Mouse (Mus musculus): Measurements from ENCODE around the gene Lrtm2. TPM values are rescaled to one million over a fixed set of nuclear protein-coding genes. Genes with fewer than 3 reads are reported as not detected.

The Lrtm2 gene
- polyA plus RNA-seq, 1 experiment from 2014 or later, result 7.8 TPM

DNA sequence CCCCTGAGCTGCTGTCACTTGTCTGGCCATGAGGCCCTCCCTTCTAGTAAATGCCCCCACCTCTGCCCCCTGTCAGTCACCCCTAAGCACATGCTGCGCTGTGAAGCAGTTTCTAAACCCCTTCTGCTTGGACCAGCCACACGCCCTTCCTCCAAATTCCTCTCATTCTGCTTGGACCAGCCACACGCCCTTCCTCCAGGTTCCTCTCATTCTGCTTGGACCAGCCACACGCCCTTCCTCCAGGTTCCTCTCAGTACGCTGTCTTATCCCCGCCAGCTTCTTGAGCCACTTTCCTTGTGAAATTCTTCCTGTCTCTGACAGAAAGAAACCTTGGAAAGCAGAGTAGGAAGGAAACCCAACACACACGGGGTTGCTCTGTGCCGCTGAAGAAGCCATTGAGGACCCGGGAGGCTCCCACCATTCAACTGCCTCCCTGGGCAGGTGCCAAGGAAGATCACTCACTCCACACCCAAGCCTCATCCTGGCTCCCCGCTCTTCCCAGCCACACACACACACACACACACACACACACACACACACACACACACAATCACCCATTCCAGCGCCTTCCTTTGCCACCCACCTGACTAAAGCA lies 1.9 kb downstream of the Lrtm2 start:
- peaks cover 44% of the 10 kb centered on the region for H3K4me1 ChIP-seq (replicated peaks; ENCODE audit: control insufficient read depth, insufficient read depth, low read length)
- H3K9ac ChIP-seq, result peak overlapping the region; percentile 82
- H3K27me3 ChIP-seq (ENCODE audit: control insufficient read depth, insufficient read depth, low read length), result peaks cover 4% of the 10 kb centered on the region; the same call in 1 of the 2 replicates

DNA sequence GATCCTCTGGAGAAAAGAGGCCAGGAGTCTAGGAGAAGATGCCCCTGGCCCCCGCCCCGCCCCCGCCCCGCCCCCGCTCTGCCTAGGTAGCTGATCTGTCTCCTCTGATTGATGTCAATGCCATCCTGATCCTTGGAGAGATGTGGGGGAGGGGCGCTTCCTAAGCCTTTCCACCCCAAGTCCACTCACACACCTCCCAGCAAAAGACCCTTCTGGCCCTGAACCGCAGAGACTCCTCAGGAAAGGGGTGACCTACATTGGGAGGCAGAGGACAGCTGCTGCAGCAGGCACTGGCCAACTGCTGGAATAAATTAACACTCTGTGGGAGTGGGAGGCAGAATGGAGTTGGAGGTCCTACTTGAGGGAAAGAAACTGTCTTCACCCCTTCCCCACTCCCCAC lies 4.0 kb downstream of the Lrtm2 start:
- Histone ChIP-seq H3K9me3 (ENCODE audit: control insufficient read depth, low read length) (no peaks in the 10 kb centered on the region), H3K4me2 (replicated peaks) (no peak overlapping the region), H3K27me3 (ENCODE audit: control insufficient read depth, insufficient read depth, low read length) (peaks cover 4% of the 10 kb centered on the region; the same call in 1 of the 2 replicates), H3K4me1 (replicated peaks; ENCODE audit: control insufficient read depth, insufficient read depth, low read length) (peaks cover 44% of the 10 kb centered on the region), H3K4me3 (replicated peaks; ENCODE audit: low read length) (no peak overlapping the region), H3K9ac (no peak overlapping the region), H3K36me3 (replicated peaks; ENCODE audit: control insufficient read depth, insufficient read depth) (no peaks in the 10 kb centered on the region), H3K27ac (no peak overlapping the region)
- 23% methylated on average over 7 of the region's 7 CpGs for WGBS
- no peak for ATAC-seq (ENCODE audit: low FRiP score)
- DNase-seq (ENCODE audit: low spot score), result no peak

More for the DNA sequence above, 1.9 kb downstream of the Lrtm2 start:
- Histone ChIP-seq H3K27ac (peak overlapping the region; percentile 77), H3K36me3 (replicated peaks; ENCODE audit: control insufficient read depth, insufficient read depth) (no peaks in the 10 kb centered on the region), H3K4me2 (replicated peaks) (peak overlapping the region; percentile 85), H3K4me3 (replicated peaks; ENCODE audit: low read length) (peak overlapping the region; percentile 57), H3K9me3 (ENCODE audit: control insufficient read depth, low read length) (no peaks in the 10 kb centered on the region)
- peak; percentile 15; the same call in 1 of the 2 replicates for ATAC-seq (ENCODE audit: low FRiP score)
- WGBS, result 10% methylated on average over 11 of the region's 11 CpGs
- no peak for DNase-seq (ENCODE audit: low spot score)

DNA sequence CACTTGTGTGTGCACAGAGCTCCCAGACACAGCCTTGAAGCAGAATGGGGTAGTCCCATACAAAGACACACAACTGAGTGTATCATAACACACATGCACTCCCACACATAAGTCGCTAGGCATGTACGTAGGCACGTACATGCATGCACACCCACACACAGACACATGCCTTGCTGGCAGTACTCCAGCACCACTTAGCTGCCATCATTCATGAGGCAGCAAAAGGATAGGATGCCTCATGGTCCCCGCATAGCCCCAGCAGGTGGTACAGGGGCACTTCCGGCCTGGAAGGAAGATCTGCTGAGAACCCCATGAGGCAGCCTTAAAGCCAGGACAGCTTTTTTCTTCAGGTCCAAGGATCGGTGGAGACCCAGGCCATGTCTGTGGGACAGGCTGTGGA lies 4.6 kb downstream of the Lrtm2 start:
- Histone ChIP-seq H3K4me1 (replicated peaks; ENCODE audit: control insufficient read depth, insufficient read depth, low read length) (peaks cover 43% of the 10 kb centered on the region), H3K9ac (no peak overlapping the region), H3K27me3 (ENCODE audit: control insufficient read depth, insufficient read depth, low read length) (peaks cover 4% of the 10 kb centered on the region; the same call in 1 of the 2 replicates), H3K4me2 (replicated peaks) (no peak overlapping the region), H3K27ac (no peak overlapping the region), H3K9me3 (ENCODE audit: control insufficient read depth, low read length) (no peaks in the 10 kb centered on the region), H3K4me3 (replicated peaks; ENCODE audit: low read length) (no peak overlapping the region), H3K36me3 (replicated peaks; ENCODE audit: control insufficient read depth, insufficient read depth) (no peaks in the 10 kb centered on the region)
- ATAC-seq (ENCODE audit: low FRiP score), result no peak
- 72% methylated on average over 6 of the region's 6 CpGs for WGBS
- DNase-seq (ENCODE audit: low spot score), result no peak

DNA sequence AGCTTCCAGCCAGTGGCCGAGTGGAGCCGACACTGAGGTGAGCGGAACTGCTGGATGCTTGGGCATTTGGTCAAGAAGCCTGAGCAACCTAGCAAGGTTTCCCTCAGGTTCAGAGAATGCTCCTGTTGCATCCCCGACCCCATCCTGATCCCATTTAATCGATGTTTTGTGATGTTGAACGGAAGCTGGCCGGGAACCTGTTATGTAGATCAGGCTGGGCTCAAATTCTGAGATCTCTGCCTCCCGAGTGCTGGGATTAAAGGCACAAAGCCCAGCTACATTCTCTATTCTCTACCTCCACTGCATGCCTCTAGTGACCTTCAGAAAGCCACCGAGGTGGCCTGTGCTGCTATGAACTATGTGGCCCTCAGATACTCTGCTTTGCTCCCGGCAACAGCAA lies 5.8 kb downstream of the Lrtm2 start:
- DNase-seq (ENCODE audit: low spot score) (no peak), ATAC-seq (ENCODE audit: low FRiP score) (no peak)
- no peak overlapping the region for H3K4me3 ChIP-seq (replicated peaks; ENCODE audit: low read length)
- H3K9me3 ChIP-seq (ENCODE audit: control insufficient read depth, low read length), result no peaks in the 10 kb centered on the region
- H3K36me3 ChIP-seq (replicated peaks; ENCODE audit: control insufficient read depth, insufficient read depth), result 0 out of 2 replicates have a peak, but pooled peaks cover 4% of the 10 kb centered on the region
- peaks cover 32% of the 10 kb centered on the region for H3K4me1 ChIP-seq (replicated peaks; ENCODE audit: control insufficient read depth, insufficient read depth, low read length)
- 49% methylated on average over 10 of the region's 10 CpGs for WGBS
- H3K27me3 ChIP-seq (ENCODE audit: control insufficient read depth, insufficient read depth, low read length), result no peaks in the 10 kb centered on the region; the same call in 1 of the 2 replicates
- no peak overlapping the region for H3K27ac ChIP-seq
- no peak overlapping the region for H3K9ac ChIP-seq
- no peak overlapping the region for H3K4me2 ChIP-seq (replicated peaks)

DNA sequence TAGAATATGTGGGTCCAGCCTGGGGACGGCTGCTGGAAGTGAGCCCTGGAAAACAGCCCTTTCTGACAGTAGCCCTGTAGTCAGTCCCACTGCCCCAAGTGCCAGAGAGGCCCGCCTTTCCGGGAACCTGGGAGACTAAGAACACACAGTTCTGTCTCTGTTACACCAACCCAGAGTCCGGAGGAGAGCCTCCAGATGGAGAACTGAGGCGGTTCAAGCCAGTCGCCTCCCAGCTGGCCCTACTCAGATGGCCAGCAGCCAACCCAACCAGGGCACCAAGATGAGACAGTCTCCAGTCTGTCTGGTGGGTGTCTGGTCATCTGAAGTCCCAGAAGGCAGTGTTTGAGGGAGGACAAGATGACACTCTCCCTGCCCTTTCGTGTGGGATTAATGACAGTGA lies 8.8 kb downstream of the Lrtm2 start:
- Histone ChIP-seq H3K9ac (no peak overlapping the region), H3K27ac (no peak overlapping the region), H3K27me3 (ENCODE audit: control insufficient read depth, insufficient read depth, low read length) (no peaks in the 10 kb centered on the region), H3K9me3 (ENCODE audit: control insufficient read depth, low read length) (no peaks in the 10 kb centered on the region), H3K4me2 (replicated peaks) (no peak overlapping the region), H3K36me3 (replicated peaks; ENCODE audit: control insufficient read depth, insufficient read depth) (0 out of 2 replicates have a peak, but pooled peaks cover 4% of the 10 kb centered on the region), H3K4me3 (replicated peaks; ENCODE audit: low read length) (no peak overlapping the region), H3K4me1 (replicated peaks; ENCODE audit: control insufficient read depth, insufficient read depth, low read length) (peaks cover 10% of the 10 kb centered on the region; the same call in 1 of the 2 replicates)
- DNase-seq (ENCODE audit: low spot score), result no peak
- ATAC-seq (ENCODE audit: low FRiP score), result no peak
- 77% methylated on average over 7 of the region's 7 CpGs for WGBS

DNA sequence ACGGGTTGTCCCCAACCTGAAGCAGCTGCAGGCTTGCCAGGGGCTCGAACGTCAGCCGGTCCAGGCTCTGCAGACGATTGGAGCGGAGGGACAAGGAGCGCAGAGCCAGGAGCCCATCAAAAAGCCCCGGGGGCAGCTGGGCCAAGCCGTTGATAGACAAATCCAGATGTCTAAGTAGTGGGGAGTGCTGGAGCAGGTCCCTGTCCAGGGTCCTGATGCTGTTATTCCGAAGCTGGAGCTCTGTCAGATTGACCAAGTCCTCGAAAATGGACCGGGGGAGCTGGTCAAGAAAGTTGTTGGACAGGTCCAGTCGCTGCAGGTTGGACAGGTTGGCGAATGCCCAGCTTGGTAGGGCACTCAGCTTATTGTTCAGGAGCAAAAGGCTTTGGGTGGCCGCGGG lies 10.1 kb downstream of the Lrtm2 start:
- Histone ChIP-seq H3K27ac (no peak overlapping the region), H3K4me1 (replicated peaks; ENCODE audit: control insufficient read depth, insufficient read depth, low read length) (no peaks in the 10 kb centered on the region), H3K27me3 (ENCODE audit: control insufficient read depth, insufficient read depth, low read length) (no peaks in the 10 kb centered on the region), H3K4me3 (replicated peaks; ENCODE audit: low read length) (no peak overlapping the region), H3K9me3 (ENCODE audit: control insufficient read depth, low read length) (no peaks in the 10 kb centered on the region), H3K36me3 (replicated peaks; ENCODE audit: control insufficient read depth, insufficient read depth) (0 out of 2 replicates have a peak, but pooled peaks cover 9% of the 10 kb centered on the region), H3K9ac (no peak overlapping the region), H3K4me2 (replicated peaks) (no peak overlapping the region)
- ATAC-seq (ENCODE audit: low FRiP score), result no peak
- WGBS, result 50% methylated on average over 16 of the region's 16 CpGs
- no peak for DNase-seq (ENCODE audit: low spot score)

DNA sequence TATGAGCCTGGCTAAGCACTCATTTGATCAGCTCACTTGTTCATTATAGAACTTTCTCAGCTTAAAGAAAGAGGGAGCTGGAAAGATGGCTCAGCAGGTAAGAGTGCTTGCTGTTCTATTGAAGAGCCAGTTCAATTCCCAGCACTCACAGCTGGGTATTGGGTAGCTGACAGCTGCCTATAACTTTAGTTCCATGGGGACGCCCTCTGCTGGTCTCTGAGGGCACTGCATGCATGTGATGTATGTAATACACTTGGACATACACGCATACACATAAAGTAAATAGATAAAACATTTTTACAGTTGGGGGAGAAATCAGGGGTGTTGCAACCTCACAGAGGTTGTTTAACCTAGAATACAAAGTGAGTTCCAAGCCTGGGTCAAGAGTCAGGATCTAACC lies 11.2 kb downstream of the Lrtm2 start:
- H3K27ac ChIP-seq, result 0 out of 2 replicates have a peak overlapping the region, but pooled peaks have one; percentile 14
- DNase-seq (ENCODE audit: low spot score), result no peak

DNA sequence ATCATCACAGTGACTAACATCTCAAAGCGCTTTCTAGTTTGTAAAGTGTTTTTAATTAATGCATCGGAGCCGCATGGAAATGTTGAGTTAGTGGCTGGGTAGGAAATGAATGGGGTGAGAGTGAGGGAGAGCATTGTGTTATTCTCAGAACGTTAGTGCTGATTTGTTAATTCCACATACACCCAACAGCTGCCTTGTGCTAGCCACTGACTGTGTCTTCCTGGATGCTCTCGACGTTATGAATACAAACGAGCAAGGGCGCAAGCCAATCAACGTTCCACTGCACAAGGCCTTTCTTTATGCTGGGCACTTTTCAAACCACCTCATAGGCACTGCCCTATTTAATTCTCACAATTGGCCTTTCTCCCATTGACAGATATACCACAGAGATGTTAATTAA lies 11.8 kb downstream of the Lrtm2 start:
- Histone ChIP-seq H3K9me3 (ENCODE audit: control insufficient read depth, low read length) (no peaks in the 10 kb centered on the region), H3K27me3 (ENCODE audit: control insufficient read depth, insufficient read depth, low read length) (no peaks in the 10 kb centered on the region), H3K36me3 (replicated peaks; ENCODE audit: control insufficient read depth, insufficient read depth) (0 out of 2 replicates have a peak, but pooled peaks cover 9% of the 10 kb centered on the region), H3K4me2 (replicated peaks) (no peak overlapping the region), H3K27ac (0 out of 2 replicates have a peak overlapping the region, but pooled peaks have one; percentile 14), H3K4me1 (replicated peaks; ENCODE audit: control insufficient read depth, insufficient read depth, low read length) (peaks cover 12% of the 10 kb centered on the region; the same call in 1 of the 2 replicates), H3K4me3 (replicated peaks; ENCODE audit: low read length) (no peak overlapping the region), H3K9ac (no peak overlapping the region)
- 47% methylated on average over 9 of the region's 9 CpGs for WGBS
- no peak for DNase-seq (ENCODE audit: low spot score)
- ATAC-seq (ENCODE audit: low FRiP score), result peak; percentile 47; the same call in 1 of the 2 replicates

More for the DNA sequence above, 11.2 kb downstream of the Lrtm2 start:
- 85% methylated on average over 2 of the region's 2 CpGs for WGBS
- H3K36me3 ChIP-seq (replicated peaks; ENCODE audit: control insufficient read depth, insufficient read depth), result 0 out of 2 replicates have a peak, but pooled peaks cover 9% of the 10 kb centered on the region
- H3K4me1 ChIP-seq (replicated peaks; ENCODE audit: control insufficient read depth, insufficient read depth, low read length), result 0 out of 2 replicates have a peak, but pooled peaks cover 5% of the 10 kb centered on the region
- no peak for ATAC-seq (ENCODE audit: low FRiP score)
- H3K4me2 ChIP-seq (replicated peaks), result no peak overlapping the region
- no peak overlapping the region for H3K4me3 ChIP-seq (replicated peaks; ENCODE audit: low read length)
- H3K9ac ChIP-seq, result no peak overlapping the region
- no peaks in the 10 kb centered on the region for H3K27me3 ChIP-seq (ENCODE audit: control insufficient read depth, insufficient read depth, low read length)
- no peaks in the 10 kb centered on the region for H3K9me3 ChIP-seq (ENCODE audit: control insufficient read depth, low read length)

DNA sequence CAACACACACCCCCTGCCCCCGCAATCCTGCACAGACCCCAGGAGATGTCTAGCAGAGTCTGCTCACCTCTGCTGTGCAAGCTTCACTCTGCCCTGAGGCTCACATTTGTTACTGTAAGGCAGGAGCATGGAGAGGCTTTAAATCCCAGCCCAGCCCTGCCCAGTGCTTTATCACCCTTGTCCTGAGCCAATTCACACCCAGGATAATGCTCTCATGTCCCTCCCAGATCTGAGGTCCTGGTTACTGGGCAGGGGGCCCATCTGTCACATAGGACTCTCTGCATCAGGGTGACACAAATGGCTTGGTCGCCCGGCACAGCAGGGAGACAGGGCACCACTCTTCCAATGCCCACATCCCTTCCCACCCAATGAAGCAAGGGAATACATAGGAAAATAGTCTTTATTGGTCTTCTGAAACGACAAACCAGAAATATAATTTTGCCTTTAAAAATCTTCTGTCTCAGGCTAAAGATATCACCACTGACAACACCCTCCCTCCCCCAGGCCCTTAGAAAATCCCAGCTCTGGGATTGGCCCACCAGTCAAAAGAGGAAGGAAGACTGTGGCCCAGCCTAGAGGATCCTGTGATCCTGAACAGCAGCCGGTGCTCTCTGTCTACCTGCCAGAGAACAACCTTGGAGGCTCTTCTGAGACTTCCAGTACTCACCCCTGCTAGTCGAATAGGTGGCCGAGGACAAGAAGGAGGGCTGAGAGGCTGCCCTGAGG lies 15.7 kb downstream of the Lrtm2 start:
- Histone ChIP-seq H3K9me3 (ENCODE audit: control insufficient read depth, low read length) (no peaks in the 10 kb centered on the region), H3K4me2 (replicated peaks) (no peak overlapping the region), H3K4me3 (replicated peaks; ENCODE audit: low read length) (no peak overlapping the region), H3K27me3 (ENCODE audit: control insufficient read depth, insufficient read depth, low read length) (no peaks in the 10 kb centered on the region), H3K27ac (no peak overlapping the region), H3K4me1 (replicated peaks; ENCODE audit: control insufficient read depth, insufficient read depth, low read length) (peaks cover 23% of the 10 kb centered on the region), H3K9ac (no peak overlapping the region), H3K36me3 (replicated peaks; ENCODE audit: control insufficient read depth, insufficient read depth) (0 out of 2 replicates have a peak, but pooled peaks cover 5% of the 10 kb centered on the region)
- no peak for DNase-seq (ENCODE audit: low spot score)
- WGBS, result 66% methylated on average over 7 of the region's 7 CpGs
- no peak for ATAC-seq (ENCODE audit: low FRiP score)
